Mouse (Mus musculus) cerebellum, postnatal 36 days (tissue): ENCODE results near the gene D930020B18Rik.

ENCODE experiments used
- DNase-seq, 2 experiments: peaks; one replicate each; pipeline ENCODE4 v3.0.0; 2021 to 2022; ENCODE audit warnings: mixed read lengths in 2 of 2

D930020B18Rik gene

DNA sequence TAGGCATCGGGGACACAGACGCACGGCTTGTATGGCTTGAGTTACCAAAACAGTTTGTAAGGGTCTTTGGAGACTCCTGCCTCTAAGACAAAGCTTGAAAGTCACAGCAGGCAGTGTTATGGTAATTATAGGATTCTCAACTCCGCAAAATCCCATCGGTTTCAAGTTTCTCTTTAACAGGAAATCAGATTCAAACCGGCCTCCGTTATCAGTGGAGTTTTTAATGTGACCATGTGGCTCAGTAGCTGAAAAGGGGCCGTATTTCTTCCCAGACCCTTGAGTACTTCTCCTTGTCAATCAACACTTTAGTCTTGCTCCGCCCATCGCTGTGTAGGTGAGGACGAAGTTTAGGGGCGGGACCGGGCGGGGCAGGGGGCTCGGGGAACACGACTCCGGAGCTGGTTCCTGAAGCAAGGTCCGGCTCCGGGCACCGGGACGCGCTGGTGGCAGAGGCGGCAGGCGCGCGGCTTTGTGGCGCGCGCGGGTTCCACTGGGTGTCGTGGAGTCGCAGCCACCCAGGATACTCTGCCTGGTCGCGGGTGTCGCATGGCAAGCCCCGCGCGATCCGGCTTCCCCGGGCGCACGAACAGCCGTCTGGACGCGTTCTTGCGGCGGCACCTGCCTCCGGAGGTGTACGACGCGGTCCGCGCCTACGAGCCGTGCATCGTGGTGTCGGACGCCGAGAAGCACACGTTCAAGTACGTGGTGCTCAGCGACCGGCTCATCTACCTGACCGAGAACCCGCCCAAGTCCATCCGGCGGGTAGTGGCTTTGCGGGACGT is at the start of gene D930020B18Rik:
D930020B18Rik (plus strand) TSS at position 317 of the 782 bp plus-strand sequence.
- peak; percentile 16 to 20 for DNase-seq

DNA sequence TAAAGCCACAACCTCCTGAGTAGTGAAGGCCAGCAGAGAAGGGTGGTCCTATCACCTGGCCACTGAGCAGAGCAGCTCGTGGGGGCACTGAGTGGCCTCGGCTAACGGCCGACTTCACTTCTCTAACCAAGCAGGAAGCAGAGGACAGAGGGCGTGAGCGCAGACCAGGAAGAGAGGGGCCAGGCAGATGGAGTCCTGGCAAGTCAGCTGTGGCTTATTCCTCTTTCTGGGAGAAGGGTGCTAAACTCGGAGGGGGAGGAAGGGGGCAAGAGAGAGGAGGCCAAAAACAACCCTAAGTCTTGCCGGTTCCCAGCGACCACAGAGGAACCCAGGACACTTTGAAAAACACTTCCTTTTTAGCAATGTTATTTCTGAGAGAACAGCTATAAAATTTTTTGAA is 44.8 kb upstream of the D930020B18Rik start:
- no peak for DNase-seq

DNA sequence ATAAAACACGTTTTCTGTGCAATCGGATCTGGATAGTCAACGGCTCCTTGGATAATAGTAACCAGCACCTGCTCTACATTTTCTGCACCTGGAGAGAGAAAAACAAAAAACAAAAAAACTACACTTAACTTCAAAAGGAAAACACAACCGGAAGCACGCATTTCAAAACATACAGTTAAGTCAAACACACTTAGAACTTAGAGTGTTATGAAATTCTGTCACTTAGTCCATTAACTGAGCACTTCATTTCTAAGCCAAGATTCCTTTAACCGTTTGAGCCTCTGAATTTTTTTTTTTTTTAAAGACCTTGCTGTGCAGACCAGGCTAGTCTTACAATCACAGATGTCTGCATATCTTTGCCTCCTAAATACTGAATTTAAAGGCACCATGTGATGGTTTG is 40.1 kb upstream of the D930020B18Rik start:
- DNase-seq, result no peak

GRCm38 (mm10) chr10:121603556-121603955 is 37.8 kb upstream of the D930020B18Rik start:
- no peak for DNase-seq

DNA sequence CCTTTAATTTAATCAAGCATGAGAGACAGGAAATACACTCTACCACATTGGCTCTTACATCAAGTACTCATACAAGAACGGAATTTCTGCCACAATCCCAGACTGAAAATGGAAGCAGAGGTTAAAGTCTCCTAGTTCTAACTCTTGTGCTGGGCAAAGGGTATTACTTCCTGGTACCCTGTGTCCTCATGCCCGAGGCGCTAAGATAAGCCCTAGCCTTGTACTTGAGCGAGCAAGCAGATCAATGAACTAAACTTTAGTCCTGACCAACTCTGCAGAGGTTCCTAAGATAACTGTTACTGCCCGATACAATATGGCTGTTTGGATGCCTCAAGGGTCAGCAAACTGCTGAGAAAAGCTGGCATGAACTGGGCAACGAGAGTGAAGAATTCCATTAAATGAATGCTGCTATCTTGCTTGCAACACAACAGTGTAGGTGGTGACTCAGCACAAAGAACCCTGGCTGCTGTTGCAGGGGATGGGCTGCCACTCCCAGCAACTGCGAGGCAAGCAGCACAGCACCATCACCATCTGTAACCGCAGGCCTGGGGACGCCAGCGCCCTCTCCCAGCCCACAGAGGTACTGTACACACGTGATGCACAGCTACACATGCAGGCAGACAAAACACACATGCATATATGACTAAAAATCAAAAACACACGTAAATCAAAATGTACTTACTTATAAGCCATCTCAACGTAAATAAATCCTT is 36.6 kb upstream of the D930020B18Rik start:
- no peak for DNase-seq

GRCm38 (mm10) chr10:121608177-121608576 is 33.2 kb upstream of the D930020B18Rik start:
- no peak for DNase-seq

DNA sequence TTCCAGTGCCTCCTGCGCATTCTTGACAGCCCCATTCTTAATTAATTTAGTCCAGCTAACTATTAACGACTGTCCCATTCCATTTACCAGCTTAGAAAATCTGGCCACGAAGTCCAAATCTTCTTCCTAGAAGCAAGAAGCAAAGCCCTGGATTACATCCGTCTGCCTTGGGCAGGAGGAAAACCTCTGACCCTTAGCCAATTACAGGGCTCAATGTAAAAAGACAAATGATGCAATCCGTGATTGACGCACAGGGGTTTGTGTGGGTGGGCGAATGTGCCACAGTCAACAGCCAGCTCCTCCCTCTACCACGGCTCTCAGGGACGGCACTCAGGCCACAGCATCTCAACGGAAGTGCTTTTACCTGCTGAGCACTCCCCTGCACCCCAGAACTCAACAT is 29.8 kb upstream of the D930020B18Rik start:
- DNase-seq, result no peak

- DNase-seq, result no peak
Measured at GRCm38 (mm10) chr10:121612448-121612847, 28.9 kb upstream of the D930020B18Rik start.

DNA sequence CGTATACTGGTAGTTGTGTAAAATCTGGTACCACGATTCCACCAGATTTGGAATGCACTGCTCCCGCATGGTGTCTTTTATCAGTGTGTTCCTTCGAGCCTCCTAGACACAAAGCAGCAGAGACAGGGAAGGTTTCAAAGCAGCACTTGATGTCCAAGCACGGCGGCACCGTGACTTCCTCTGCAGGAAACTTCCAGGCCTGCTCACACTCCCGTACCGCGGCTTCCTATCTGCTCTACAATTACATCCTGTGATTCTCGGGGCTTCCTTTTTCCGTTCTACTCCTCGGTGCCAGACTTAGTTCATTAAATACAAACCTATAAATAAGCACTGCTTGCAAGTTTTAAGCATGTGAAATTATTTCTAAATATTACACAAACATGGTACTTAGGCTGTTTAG is 27.8 kb upstream of the D930020B18Rik start:
- no peak for DNase-seq

DNA sequence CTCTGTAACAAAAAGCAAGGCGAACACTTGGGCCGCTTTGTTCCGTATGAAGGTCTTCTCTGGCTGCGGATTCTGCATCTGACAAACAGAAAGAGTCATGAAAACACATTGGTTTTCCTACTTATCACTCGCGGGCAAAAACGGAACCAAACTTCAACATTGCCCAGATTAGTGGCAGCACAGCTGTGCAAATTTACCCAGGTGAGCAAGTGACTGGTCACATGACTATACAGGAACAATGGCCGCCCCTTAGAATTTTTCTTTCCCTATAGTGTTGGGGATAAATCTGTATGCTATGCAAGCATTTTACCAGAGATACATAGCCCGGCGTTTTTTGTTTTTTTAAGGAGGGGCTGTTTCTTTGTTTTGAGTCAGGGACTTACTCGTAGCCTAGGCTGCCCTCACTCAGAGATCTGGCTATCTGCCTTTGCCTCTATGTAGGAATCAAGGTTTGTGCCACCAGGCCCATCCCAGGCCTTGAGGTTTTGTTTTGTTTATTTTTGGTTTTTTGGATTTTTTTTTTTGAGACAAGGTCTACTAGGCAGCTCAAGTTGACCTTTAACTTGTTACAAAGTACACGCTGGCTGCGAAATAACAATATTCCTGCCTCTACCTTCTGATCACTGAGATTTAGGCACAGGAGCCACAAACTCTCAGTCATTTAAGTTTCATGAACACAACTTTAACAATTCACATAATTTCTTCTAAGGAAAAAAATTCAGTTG is 26.1 kb upstream of the D930020B18Rik start:
- DNase-seq, result no peak

- no peak for DNase-seq
Measured at GRCm38 (mm10) chr10:121615935-121616334, 25.5 kb upstream of the D930020B18Rik start.

GRCm38 (mm10) chr10:121622431-121622830 is 19.0 kb upstream of the D930020B18Rik start:
- no peak for DNase-seq

DNA sequence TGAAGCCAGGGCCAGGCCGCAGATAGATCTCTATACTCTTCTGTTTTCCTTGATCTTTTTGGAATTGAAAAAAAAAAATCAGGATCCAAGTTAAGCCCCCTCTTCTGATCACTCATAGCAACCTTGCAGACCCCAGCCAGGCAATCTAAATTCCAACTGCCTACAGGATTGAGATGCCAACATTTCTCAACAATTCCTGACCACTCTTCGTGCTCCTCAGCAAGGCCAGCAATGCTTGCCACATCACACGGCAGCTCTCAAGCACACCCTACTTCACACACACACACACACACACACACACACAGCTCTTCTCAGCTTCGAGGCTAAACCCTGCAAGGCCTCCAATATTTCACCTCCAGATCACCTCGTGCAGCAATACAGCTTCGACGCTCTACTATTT is 17.7 kb upstream of the D930020B18Rik start:
- DNase-seq, result no peak

DNA sequence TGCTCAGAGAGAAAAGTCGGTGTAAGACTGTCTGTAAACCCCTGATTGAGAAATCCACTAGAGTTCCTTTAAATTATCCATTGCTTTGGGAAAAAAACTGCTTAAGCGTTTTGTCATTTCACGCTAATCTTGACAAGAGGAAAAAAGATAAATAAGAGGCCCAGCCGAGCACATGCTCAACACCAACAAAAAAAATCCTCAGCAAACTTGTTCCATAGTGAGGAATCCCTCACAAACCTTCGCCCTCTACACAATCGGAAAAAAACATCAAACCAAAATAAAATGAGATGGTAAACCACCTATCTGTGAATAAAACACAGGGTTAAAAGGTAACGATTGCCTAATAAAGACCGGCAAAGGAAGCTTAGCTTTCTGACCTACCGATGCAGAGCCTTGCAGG is 16.4 kb upstream of the D930020B18Rik start:
- DNase-seq, result no peak

DNA sequence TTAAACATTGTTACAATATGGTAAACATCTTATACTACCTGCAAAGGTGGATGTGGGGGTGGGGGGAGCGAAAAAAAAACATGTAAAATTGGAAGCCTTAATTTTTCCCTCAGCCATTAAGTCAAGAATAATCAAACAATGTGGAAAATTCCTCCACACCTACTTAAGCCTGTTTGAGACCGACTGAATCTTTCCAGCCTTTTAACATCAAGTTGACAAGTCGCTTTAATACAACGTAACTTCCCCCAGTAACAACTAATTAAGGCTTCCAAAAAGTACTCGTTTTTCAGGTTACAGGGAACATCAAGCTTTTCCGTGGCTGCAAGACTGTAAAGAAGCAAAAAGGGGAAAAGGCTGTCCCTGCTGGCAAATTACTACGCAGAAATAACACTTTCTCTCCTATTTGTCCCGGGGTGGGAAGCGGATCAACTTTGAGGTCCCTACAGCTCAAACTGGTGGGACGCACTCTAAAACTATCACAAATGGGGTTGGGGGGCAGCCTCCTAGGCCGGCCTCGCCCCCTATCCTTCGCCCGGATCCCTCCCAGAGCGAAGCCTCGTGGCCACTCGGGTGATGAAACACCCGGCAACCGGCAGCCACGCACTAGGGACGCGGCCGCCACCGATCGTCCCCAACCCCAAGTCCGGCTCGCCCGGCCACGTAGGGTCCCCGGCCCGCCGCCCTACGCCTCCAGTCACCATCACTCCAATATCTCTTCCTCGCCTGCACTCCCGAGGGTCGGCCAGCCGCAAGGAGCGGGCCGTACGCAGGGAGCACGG is 15.8 kb upstream of the D930020B18Rik start:
- no peak for DNase-seq

DNA sequence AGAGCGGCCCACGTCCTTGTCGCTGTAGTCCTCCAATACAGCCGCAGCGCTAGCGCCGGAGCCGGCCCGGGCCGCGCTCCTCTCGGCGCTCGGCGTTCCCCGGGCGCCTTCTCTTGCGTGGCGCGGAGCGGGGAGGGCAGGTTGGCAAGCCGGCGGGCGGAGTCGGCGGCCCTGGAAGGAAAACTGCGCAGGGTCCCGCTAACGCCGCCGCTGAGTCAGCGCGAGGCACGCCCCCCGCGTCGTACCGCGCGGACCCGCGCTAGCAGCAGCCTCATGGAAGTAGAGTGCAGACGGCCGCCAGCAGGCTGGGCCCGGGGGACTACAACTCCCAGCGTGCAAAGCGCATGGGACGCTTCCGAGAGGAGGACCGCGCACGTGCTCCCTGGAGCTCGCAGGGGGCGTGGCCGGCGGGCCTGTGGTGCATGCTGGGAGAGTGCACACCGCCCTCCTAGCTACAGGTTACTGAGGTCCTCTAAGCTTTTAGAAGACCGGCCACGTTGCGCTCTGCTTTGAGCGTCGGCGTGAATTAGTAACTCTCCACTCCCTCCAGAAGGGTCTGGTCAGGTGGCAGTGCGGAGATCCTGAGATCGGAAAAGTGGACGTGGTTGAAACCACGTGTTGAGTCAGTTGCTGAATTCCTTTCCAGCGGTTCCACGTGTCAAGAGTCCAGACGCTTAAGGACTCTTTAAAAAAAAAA is 15.1 kb upstream of the D930020B18Rik start, which contains the start of gene Xpot:
Xpot (minus strand) TSS at position 147 of the 697 bp plus-strand sequence.
- peak; percentile 97 to 99 for DNase-seq

GRCm38 (mm10) chr10:121627216-121627852 is 14.1 kb upstream of the D930020B18Rik start:
- DNase-seq, result no peak

GRCm38 (mm10) chr10:121628561-121629040 is 12.8 kb upstream of the D930020B18Rik start:
- DNase-seq, result no peak

DNA sequence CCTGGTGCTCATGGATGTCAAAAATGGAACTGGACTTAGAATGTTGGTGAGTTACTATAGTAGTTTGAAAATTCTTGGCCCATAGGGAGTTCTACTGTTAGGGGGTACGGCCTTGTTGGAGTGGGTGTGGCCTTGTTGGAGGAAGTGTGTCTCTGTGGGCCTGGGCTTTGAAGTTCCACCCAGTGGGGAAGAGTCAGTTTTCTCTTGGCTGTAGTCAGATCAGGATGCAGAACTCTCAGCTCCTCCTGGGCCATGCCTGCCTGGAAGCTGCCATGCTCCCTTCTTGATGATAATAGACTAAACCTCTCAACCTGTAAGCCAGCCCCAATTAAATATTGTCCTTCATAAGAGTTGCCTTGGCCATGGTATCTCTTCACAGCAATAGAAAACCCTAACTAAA is 7.2 kb upstream of the D930020B18Rik start:
- DNase-seq, result no peak

DNA sequence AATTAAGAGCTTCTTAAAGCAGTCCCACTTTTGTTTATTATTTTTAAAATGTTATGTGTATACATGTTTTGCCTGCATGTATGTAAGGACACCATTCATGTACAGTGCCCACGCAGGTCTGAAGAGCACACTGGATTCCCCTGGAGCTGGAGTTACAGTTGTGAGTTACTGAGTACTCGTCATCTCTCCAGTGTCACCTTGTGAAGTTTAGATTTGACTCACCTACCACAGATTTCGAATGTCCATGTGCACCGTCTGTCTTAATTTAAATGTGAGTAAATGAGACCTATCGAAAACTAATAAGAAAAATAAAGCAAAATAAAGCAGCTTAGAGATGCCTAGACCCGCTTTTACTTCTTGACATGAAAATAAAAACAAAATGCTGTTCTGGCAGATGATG is 5.1 kb upstream of the D930020B18Rik start:
- DNase-seq, result no peak

DNA sequence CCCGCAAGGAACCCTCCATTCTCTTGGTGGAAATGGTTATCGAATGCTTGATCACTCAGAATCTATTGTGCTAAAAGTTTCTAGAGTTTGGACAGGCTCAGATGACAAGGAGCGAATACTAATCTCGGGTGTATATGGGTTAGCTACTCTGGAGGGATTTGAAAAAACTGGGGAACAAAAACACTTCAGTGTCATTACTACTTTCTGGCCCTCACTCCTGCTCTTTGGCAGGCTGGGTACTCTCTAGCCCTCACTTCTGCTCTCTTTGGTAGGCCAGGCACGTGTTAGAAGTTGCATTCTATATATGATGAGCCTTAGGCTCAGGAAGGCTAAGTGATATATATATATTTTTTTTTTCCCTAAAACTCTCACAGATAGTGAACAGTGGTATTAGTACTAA is 1.8 kb upstream of the D930020B18Rik start:
- DNase-seq, result no peak
